Mouse (Mus musculus) spleen, postnatal 36 days (tissue): ENCODE measurements at regions not wholly inside any gene's neighbourhood (a gene's known extent, or its start where the extent isn't known, plus 50 kb on each side); places are given as distances from the start of the nearest gene placed in this dataset.

Experiments
- DNase-seq, 2 experiments: peaks; one replicate each; pipeline ENCODE4 v3.0.0; 2022; ENCODE audit warnings: low spot score in 2 of 2, mixed read lengths in 1 of 2

GRCm38 (mm10) chrX:106766812-106767211 is 73.6 kb downstream of the Rtl3 start:
- peak in 1 of 2 experiments; percentile 2 for DNase-seq
